Mouse (Mus musculus): ENCODE measurements around the gene Cst6. TPM values are rescaled to one million over a fixed set of nuclear protein-coding genes. Genes with fewer than 3 reads are reported as not detected.

Cst6 gene
- polyA plus RNA-seq, 1 experiment from 2014 or later: not detected

DNA sequence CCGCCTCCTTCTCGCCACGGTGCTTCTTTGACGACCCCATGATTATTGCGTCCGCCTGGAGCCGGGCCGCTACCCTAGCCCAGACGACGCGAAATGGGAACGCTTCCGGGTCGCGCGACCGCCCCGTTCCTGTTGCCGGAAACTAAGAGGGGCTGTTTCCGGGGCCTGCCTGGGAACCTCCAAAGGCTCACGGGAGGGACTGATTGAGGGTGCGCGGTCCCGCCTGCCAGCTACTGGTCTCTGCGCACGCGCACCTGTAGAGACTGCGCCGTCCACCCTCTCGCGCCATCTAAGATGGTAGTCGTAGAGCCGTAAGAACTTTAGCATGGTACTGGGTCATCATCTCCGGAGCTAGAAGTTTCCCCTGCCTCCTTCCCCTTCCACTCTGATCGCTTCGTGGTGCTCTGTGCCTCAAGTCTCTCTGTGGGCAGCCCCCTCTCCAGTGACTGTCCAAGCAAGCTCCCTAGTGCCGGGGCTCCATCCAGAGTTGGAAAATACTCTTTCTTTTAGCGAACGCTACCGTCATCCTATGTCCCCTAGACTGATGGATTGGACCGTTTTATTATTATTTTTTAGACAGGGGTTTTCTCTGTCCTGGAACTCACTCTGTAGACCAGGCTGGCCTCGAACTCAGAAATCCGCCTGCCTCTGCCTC lies 39.3 kb upstream of the Cst6 start, which contains the start of gene Sart1:
Gene Sart1, minus strand, starts transcription at position 116 of the 655 bp plus-strand sequence.
- peak; percentile 95 for DNase-seq
- Histone ChIP-seq H3K4me1 (ENCODE audit: insufficient read depth) (peaks cover 36% of the 10 kb centered on the region), H3K36me3 (replicated peaks; ENCODE audit: insufficient read depth, low read length) (peaks cover 21% of the 10 kb centered on the region), H3K27me3 (ENCODE audit: insufficient read depth, low read length) (no peaks in the 10 kb centered on the region), H3K4me3 (ENCODE audit: low read depth, low read length) (peak within 1 kb of the TSS; percentile 85), H3K9ac (replicated peaks) (peak within 1 kb of the TSS; percentile 90), H3K27ac (ENCODE audit: low read depth) (peak within 1 kb of the TSS; percentile 87), H3K4me2 (ENCODE audit: low read depth, low read length) (peak within 1 kb of the TSS; percentile 77), H3K9me3 (ENCODE audit: low read length) (no peaks in the 10 kb centered on the region)
- under 1% methylated on average over 43 of the region's 43 CpGs for WGBS (ENCODE audit: insufficient replicate concordance)
- TF ChIP-seq CTCF (IDR thresholded peaks at IDR 0.05; ENCODE audit: low read depth) (no peak), EP300 (IDR thresholded peaks at IDR 0.05; ENCODE audit: low read depth) (peak; percentile 59; the same call in 1 of the 2 replicates)
- ATAC-seq: peak; percentile 94

DNA sequence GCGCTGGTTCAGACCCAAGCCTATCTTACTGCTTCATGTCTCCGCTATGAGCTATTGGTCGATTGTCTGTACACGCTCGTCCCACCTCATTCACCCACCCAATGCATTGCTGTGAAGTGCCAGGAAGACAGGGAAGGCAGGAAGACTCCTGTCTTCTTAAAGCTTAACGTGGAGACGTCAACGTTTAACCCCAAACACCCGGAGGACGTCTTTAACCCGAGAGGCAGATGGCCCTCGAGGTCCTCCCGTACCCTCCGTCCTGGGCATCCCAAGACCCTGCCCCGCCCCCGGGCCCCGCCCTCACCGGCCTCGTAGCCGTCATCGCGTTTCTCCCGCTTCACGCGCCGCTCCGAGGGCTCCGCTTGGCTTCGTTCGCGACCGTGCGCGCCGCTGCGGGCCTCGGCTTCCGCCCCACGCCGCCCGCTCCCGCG lies 38.7 kb upstream of the Cst6 start:
- peaks cover 27% of the 10 kb centered on the region for H3K36me3 ChIP-seq (replicated peaks; ENCODE audit: insufficient read depth, low read length)
- no peaks in the 10 kb centered on the region for H3K27me3 ChIP-seq (ENCODE audit: insufficient read depth, low read length)
- DNase-seq (peak; percentile 66), ATAC-seq (peak; percentile 54)
- H3K4me1 ChIP-seq (ENCODE audit: insufficient read depth): peaks cover 36% of the 10 kb centered on the region
- H3K27ac ChIP-seq (ENCODE audit: low read depth): peak overlapping the region; percentile 87
- no peak for TF ChIP-seq CTCF (IDR thresholded peaks at IDR 0.05; ENCODE audit: low read depth)
- no peak for TF ChIP-seq EP300 (IDR thresholded peaks at IDR 0.05; ENCODE audit: low read depth)
- under 1% methylated on average over 42 of the region's 43 CpGs for WGBS (ENCODE audit: insufficient replicate concordance)
- H3K4me3 ChIP-seq (ENCODE audit: low read depth, low read length): peak overlapping the region; percentile 85
- peak overlapping the region; percentile 77 for H3K4me2 ChIP-seq (ENCODE audit: low read depth, low read length)
- H3K9ac ChIP-seq (replicated peaks): peak overlapping the region; percentile 90
- H3K9me3 ChIP-seq (ENCODE audit: low read length): no peaks in the 10 kb centered on the region

DNA sequence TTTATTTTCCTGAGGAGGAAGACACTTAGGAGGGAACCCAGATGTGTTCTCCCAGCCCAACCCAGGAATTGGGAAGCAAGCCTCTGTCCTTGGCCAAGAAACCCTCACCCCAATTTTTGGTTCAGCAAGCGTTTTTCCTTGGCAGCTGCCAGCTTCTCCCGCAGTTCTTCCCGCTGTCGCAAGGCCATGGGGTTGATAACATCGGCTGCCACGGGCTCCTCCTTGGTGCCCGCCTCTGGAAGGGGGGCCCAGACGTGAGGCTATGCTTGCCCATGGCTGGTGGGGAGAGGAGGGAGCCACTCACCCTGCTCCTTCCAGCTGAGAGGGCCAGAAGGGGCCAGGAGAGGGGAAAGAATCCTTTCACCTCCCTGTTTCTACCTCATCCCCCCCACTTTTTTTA lies 35.3 kb upstream of the Cst6 start:
- ATAC-seq (no peak), DNase-seq (no peak)
- Histone ChIP-seq H3K4me3 (ENCODE audit: low read depth, low read length) (no peak overlapping the region), H3K36me3 (replicated peaks; ENCODE audit: insufficient read depth, low read length) (peaks cover 61% of the 10 kb centered on the region), H3K9me3 (ENCODE audit: low read length) (no peaks in the 10 kb centered on the region), H3K4me2 (ENCODE audit: low read depth, low read length) (no peak overlapping the region), H3K27me3 (ENCODE audit: insufficient read depth, low read length) (no peaks in the 10 kb centered on the region), H3K27ac (ENCODE audit: low read depth) (no peak overlapping the region), H3K4me1 (ENCODE audit: insufficient read depth) (peaks cover 26% of the 10 kb centered on the region), H3K9ac (replicated peaks) (no peak overlapping the region)
- TF ChIP-seq EP300 (IDR thresholded peaks at IDR 0.05; ENCODE audit: low read depth) (no peak), CTCF (IDR thresholded peaks at IDR 0.05; ENCODE audit: low read depth) (no peak)
- 82% methylated on average over 8 of the region's 8 CpGs for WGBS (ENCODE audit: insufficient replicate concordance)

- whole genome bisulfite sequencing (ENCODE audit: insufficient replicate concordance): 91% methylated on average over 12 of the region's 12 CpGs
- no peak for TF ChIP-seq EP300 (IDR thresholded peaks at IDR 0.05; ENCODE audit: low read depth)
- TF ChIP-seq CTCF (IDR thresholded peaks at IDR 0.05; ENCODE audit: low read depth): no peak
- no peaks in the 10 kb centered on the region for H3K27me3 ChIP-seq (ENCODE audit: insufficient read depth, low read length)
- no peak overlapping the region for H3K4me3 ChIP-seq (ENCODE audit: low read depth, low read length)
- no peak overlapping the region for H3K9ac ChIP-seq (replicated peaks)
- DNase-seq: no peak
- H3K4me1 ChIP-seq (ENCODE audit: insufficient read depth): peaks cover 17% of the 10 kb centered on the region
- no peak overlapping the region for H3K27ac ChIP-seq (ENCODE audit: low read depth)
- ATAC-seq: no peak
- H3K36me3 ChIP-seq (replicated peaks; ENCODE audit: insufficient read depth, low read length): peaks cover 74% of the 10 kb centered on the region
- no peak overlapping the region for H3K4me2 ChIP-seq (ENCODE audit: low read depth, low read length)
- H3K9me3 ChIP-seq (ENCODE audit: low read length): no peaks in the 10 kb centered on the region
Measured at GRCm38 (mm10) chr19:5383326-5383725, 34.0 kb upstream of the Cst6 start.

DNA sequence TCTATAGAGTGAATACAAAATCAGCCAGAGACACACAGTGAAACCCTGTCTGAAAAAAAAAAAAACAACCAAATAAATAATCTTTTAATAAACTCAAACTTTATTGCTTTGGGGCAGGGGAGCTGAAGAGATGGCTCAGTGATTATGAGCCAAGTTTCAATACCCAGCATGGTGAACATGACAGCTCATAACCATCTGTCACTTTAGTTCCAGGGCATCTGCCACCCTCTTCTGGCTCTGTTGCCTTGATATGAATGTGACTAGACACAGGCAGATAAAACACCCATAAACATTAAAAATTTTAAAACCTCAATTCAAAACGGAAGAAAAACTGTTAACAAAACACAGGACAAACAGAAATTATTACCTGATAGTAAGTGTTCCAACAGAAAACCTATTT lies 28.1 kb upstream of the Cst6 start:
- Histone ChIP-seq H3K4me1 (ENCODE audit: insufficient read depth) (no peaks in the 10 kb centered on the region), H3K27ac (ENCODE audit: low read depth) (no peak overlapping the region), H3K27me3 (ENCODE audit: insufficient read depth, low read length) (no peaks in the 10 kb centered on the region), H3K4me3 (ENCODE audit: low read depth, low read length) (no peak overlapping the region), H3K36me3 (replicated peaks; ENCODE audit: insufficient read depth, low read length) (peaks cover 50% of the 10 kb centered on the region), H3K4me2 (ENCODE audit: low read depth, low read length) (no peak overlapping the region), H3K9ac (replicated peaks) (no peak overlapping the region), H3K9me3 (ENCODE audit: low read length) (no peaks in the 10 kb centered on the region)
- WGBS (ENCODE audit: insufficient replicate concordance): 79% methylated on average over 1 of the region's 1 CpGs
- TF ChIP-seq EP300 (IDR thresholded peaks at IDR 0.05; ENCODE audit: low read depth): no peak
- no peak for TF ChIP-seq CTCF (IDR thresholded peaks at IDR 0.05; ENCODE audit: low read depth)
- no peak for ATAC-seq
- no peak for DNase-seq

- 59% methylated on average over 4 of the region's 4 CpGs for WGBS (ENCODE audit: insufficient replicate concordance)
- H3K4me1 ChIP-seq (ENCODE audit: insufficient read depth): no peaks in the 10 kb centered on the region
- H3K9ac ChIP-seq (replicated peaks): no peak overlapping the region
- H3K9me3 ChIP-seq (ENCODE audit: low read length): no peaks in the 10 kb centered on the region
- no peaks in the 10 kb centered on the region for H3K27me3 ChIP-seq (ENCODE audit: insufficient read depth, low read length)
- no peak overlapping the region for H3K4me2 ChIP-seq (ENCODE audit: low read depth, low read length)
- no peak overlapping the region for H3K27ac ChIP-seq (ENCODE audit: low read depth)
- H3K4me3 ChIP-seq (ENCODE audit: low read depth, low read length): no peak overlapping the region
- no peak for TF ChIP-seq EP300 (IDR thresholded peaks at IDR 0.05; ENCODE audit: low read depth)
- TF ChIP-seq CTCF (IDR thresholded peaks at IDR 0.05; ENCODE audit: low read depth): no peak
- ATAC-seq (no peak), DNase-seq (no peak)
- peaks cover 47% of the 10 kb centered on the region for H3K36me3 ChIP-seq (replicated peaks; ENCODE audit: insufficient read depth, low read length)
Measured at GRCm38 (mm10) chr19:5374748-5375147, 25.4 kb upstream of the Cst6 start.
